Mouse (Mus musculus) heart, adult 2 months (tissue): ENCODE data around the gene Tmem210.

Experiments used
- CTCF ChIP-seq: fragments of 200-600 bp; IDR thresholded peaks from 2 replicates; pipeline ENCODE4 v1.8.1; 2022; ENCODE audit warnings: antibody characterized with exemption, mild to moderate bottlenecking, moderate library complexity
- EP300 ChIP-seq: fragments of 200-500 bp; IDR thresholded peaks from 2 replicates; pipeline ENCODE4 v1.6.1; 2011; ENCODE audit warnings: low read depth, low read length, control low read depth; ENCODE audit not compliant: insufficient read depth
- POLR2A ChIP-seq: fragments of 200-500 bp; IDR thresholded peaks from 2 replicates; pipeline ENCODE4 v1.6.1; 2011; ENCODE audit warnings: mild to moderate bottlenecking, low read depth, low read length, control low read depth; ENCODE audit not compliant: insufficient read depth

DNA sequence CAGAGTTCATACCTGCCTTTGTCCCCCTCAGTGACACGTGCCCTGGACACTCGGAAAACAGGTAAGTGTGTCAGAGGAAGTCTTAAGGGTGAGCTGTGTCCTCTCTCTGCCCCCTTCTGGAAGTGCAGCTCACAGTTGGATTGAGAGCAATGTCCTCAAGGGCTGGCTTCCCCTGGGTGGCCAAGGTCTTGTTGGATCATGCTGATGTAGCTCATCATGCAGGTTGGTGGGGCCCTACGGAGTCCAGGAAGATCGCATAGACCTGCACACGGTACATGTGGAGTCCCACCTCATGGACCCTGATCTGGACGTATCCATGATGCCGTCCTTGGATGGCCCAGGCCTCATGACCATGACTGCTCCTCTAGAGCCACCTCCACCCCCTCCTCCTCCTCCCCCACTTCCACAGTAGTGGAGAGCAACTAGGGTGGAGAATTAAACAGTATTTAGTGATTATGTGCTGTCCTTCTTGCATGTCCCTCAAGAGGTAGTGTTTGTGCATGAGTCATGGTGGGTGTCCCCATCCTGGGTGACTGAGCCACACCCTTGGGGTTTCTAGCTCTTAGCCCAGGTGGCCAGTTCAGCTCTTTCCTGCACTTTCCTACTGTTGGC is 895 bp downstream of the Tmem210 start:
- TF ChIP-seq EP300 (no peak), POLR2A (no peak), CTCF (no peak)
